Mouse (Mus musculus): Measurements from ENCODE around the gene Wdr91. TPM values are rescaled to one million over a fixed set of nuclear protein-coding genes. Genes with fewer than 3 reads are reported as not detected.

The Wdr91 gene
- polyA plus RNA-seq, 1 experiment from 2014 or later = 14.3 TPM

DNA sequence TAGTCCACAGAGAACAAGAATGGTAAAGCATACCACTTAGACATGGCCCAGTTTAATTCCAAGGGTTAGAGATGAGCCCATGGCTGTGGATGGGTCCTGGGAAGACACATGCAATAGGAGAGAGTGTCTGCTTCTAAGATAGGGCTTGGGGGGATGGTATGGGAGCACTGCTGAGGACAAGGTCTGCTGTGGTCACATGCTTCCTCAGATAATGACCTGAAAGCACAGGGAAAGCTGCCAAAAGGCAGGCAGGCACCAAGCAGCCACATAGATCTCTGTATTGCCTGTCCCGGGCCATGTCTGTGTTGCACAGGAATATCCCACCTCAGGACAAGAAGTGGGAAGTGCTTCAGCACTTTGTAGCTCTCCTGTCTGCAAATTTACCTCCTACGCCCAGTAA, 11.5 kb downstream of the Wdr91 start:
- Histone ChIP-seq H3K9me3 (no peaks in the 10 kb centered on the region), H3K27ac (replicated peaks) (no peak overlapping the region), H3K36me3 (peaks cover 42% of the 10 kb centered on the region), H3K4me2 (no peak overlapping the region), H3K9ac (no peak overlapping the region), H3K4me3 (no peak overlapping the region), H3K4me1 (replicated peaks) (0 out of 2 replicates have a peak, but pooled peaks cover 5% of the 10 kb centered on the region), H3K27me3 (no peaks in the 10 kb centered on the region)
- ATAC-seq (ENCODE audit: low FRiP score, low read depth) = no peak
- 94% methylated on average over 2 of the region's 2 CpGs for WGBS

DNA sequence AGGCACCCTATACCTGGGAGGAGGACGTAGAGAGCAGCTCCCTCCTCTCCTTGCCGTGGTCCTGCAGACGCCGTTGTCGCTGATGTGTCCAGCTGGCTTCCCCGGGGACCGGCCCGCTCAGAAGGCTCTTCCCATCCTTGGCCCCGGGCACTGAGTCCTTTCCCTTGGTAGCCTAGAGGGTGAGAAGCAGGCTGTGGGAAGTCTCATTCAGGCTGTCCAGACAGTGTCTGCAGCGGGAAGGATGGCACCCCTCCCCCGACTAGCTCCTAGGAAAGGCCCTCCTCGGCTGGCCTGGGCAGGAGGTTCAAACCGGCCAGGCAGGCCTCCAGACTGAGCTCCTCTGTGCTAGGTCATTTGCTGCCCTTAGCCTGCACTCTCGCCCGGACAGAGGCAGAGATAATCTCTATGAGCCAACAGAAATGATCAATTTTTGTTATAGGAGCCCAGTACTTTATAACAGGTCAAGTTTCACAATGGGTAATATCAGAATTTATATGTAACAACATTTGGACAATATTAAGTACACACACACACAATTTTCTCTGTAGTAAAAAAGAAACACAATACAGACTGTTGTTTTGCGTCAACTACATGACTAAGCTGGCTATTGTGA, 14.4 kb downstream of the Wdr91 start:
- no peak overlapping the region for H3K27ac ChIP-seq (replicated peaks)
- WGBS = 58% methylated on average over 16 of the region's 16 CpGs
- H3K27me3 ChIP-seq = no peaks in the 10 kb centered on the region
- no peaks in the 10 kb centered on the region for H3K4me1 ChIP-seq (replicated peaks)
- peaks cover 47% of the 10 kb centered on the region for H3K36me3 ChIP-seq
- H3K4me2 ChIP-seq = no peak overlapping the region
- ATAC-seq (ENCODE audit: low FRiP score, low read depth) = no peak
- no peak overlapping the region for H3K9ac ChIP-seq
- H3K9me3 ChIP-seq = no peaks in the 10 kb centered on the region
- H3K4me3 ChIP-seq = no peak overlapping the region

DNA sequence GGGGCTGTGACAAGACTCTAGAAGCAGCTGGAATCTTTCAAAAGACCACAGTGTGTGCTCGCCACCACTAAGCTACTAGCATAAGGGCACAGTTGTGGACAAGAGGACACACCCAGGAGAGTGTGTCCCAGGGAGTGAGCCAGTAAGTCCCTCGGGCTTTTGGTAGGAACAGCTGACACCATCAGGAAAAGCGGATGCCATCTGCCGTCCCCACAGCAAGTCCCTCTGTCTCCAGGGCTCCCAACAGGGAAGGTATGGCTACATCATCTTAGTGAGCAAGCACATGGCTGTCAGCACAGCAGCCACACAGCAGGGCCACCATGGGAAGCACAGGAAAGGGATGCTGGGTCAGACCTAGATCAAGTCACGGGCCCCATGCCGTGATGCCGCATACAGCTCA, 15.1 kb downstream of the Wdr91 start:
- Histone ChIP-seq H3K27me3 (no peaks in the 10 kb centered on the region), H3K4me2 (no peak overlapping the region), H3K4me1 (replicated peaks) (no peaks in the 10 kb centered on the region), H3K9ac (no peak overlapping the region), H3K4me3 (no peak overlapping the region), H3K36me3 (peaks cover 54% of the 10 kb centered on the region), H3K27ac (replicated peaks) (no peak overlapping the region), H3K9me3 (no peaks in the 10 kb centered on the region)
- ATAC-seq (ENCODE audit: low FRiP score, low read depth) = no peak
- 83% methylated on average over 7 of the region's 7 CpGs for whole genome bisulfite sequencing

DNA sequence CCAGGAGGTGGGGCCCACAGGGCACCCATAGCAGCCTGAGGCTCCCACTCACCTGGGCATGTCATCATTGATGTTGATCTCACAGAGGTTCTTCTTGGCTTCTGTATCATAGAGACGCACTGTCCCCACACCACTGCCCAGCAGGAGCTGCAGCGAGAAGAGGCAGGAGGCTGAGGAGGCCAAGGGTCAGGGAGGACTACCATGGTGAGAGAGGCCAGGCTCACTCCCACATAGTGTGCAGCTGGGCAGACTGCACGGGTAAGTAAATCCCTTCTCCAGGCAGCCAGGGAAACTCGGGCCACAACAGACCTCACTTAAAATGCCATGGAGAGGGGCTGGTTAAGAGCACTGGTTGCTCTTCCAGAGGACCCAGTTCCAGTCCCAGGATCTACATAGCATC, 21.5 kb downstream of the Wdr91 start:
- Histone ChIP-seq H3K4me2 (no peak overlapping the region), H3K4me3 (no peak overlapping the region), H3K4me1 (replicated peaks) (no peaks in the 10 kb centered on the region), H3K36me3 (peaks cover 50% of the 10 kb centered on the region), H3K27me3 (no peaks in the 10 kb centered on the region), H3K9me3 (no peaks in the 10 kb centered on the region), H3K27ac (replicated peaks) (no peak overlapping the region), H3K9ac (no peak overlapping the region)
- ATAC-seq (ENCODE audit: low FRiP score, low read depth) = no peak
- 48% methylated on average over 4 of the region's 4 CpGs for WGBS

DNA sequence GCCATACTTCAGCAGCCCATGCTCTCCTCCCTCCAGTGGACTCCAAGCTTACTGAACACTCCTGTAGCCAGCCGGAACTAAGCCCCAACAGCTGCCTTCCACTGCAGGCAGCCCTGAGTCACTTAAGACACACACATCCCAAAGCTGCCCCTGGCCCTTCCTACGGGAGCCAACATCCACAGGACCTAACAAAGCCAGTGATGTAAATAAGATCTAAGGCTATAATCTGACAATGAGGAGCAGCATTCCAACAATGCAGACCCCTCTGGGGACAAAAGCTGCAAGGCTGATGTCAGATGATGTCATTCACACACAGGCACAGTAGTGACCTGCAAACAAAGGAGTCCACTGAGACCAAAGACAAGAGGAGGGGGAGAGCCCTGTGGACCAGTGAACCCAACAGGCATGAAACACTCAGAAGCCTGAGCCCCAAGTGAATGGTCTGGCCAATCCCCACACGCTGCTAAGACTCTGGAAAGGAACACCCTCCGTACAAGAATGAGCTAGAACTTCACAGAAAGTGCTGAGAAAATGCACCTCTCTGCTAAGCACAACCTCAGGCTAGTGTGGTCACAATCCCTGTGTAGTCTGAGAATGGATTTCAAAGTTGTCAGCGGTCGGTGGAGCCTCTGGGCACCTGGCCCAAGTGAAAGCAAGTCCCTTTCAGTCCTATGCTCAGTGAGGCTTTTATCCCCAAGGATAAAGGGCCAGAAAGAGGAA, 23.4 kb downstream of the Wdr91 start:
- Histone ChIP-seq H3K27me3 (no peaks in the 10 kb centered on the region), H3K27ac (replicated peaks) (no peak overlapping the region)
- ATAC-seq (ENCODE audit: low FRiP score, low read depth) = 0 out of 2 replicates have a peak, but pooled peaks have one; percentile 36

DNA sequence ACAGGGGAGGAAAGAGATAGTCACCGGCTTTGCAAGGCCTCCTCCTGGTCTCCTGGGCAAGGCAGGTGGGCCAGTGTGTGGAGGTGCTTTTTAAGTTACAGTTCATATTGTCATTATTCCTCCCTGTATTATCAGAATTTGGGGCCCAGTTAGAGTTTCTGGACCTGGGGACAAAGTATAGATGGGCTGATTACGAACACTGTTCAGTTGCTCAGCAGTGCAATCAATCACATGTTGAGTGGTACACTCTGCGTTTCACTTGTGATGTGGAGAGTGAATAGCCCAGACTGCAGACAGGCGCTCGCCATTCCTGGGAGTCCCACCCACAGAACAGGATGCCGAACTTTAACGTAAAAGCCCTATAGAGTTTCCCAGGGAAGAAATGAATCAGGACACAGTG, 26.0 kb downstream of the Wdr91 start:
- H3K4me3 ChIP-seq = no peak overlapping the region
- H3K9ac ChIP-seq = no peak overlapping the region
- WGBS = 84% methylated on average over 7 of the region's 7 CpGs
- H3K9me3 ChIP-seq = no peaks in the 10 kb centered on the region
- no peak overlapping the region for H3K27ac ChIP-seq (replicated peaks)
- no peaks in the 10 kb centered on the region for H3K27me3 ChIP-seq
- no peak overlapping the region for H3K4me2 ChIP-seq
- ATAC-seq (ENCODE audit: low FRiP score, low read depth) = no peak
- H3K4me1 ChIP-seq (replicated peaks) = no peaks in the 10 kb centered on the region
- H3K36me3 ChIP-seq = peaks cover 39% of the 10 kb centered on the region

More for the DNA sequence above, 23.4 kb downstream of the Wdr91 start:
- H3K36me3 ChIP-seq = peaks cover 51% of the 10 kb centered on the region
- 24% methylated on average over 6 of the region's 6 CpGs for WGBS
- no peaks in the 10 kb centered on the region for H3K9me3 ChIP-seq
- H3K4me1 ChIP-seq (replicated peaks) = no peaks in the 10 kb centered on the region
- H3K9ac ChIP-seq = no peak overlapping the region
- no peak overlapping the region for H3K4me2 ChIP-seq
- H3K4me3 ChIP-seq = no peak overlapping the region

DNA sequence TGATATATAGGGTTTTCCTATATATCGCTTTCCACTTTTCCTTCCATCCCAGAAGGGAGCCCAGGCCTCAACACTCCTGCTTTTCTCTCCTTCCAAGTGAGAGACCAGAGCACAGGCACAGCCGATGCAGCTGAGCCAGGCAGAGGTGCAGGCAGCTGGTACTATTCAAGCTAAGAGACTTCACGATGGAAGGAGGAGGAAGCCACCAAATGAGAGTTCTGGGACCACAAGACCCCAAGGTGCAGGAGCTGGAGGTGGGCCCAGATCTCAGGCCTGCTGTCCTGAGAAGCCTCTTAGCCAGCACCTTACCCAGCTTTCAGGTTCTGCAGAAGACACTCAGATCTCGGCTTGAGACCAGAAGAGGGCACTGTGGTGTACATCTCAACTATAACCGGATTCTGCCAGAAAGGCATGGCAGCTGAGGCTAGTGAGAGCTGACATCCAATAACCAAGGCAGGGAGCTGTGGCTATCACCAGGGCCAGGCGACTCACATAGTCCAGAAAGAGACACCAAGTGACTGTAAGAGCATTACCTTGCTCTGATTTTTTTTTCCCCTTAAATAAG, 30.7 kb downstream of the Wdr91 start:
- WGBS = 58% methylated on average over 6 of the region's 6 CpGs
- Histone ChIP-seq H3K36me3 (peaks cover 21% of the 10 kb centered on the region; the same call in 1 of the 2 replicates), H3K9me3 (no peaks in the 10 kb centered on the region), H3K4me3 (no peak overlapping the region), H3K27me3 (no peaks in the 10 kb centered on the region), H3K27ac (replicated peaks) (no peak overlapping the region), H3K9ac (no peak overlapping the region), H3K4me2 (no peak overlapping the region), H3K4me1 (replicated peaks) (peaks cover 20% of the 10 kb centered on the region)
- no peak for ATAC-seq (ENCODE audit: low FRiP score, low read depth)

DNA sequence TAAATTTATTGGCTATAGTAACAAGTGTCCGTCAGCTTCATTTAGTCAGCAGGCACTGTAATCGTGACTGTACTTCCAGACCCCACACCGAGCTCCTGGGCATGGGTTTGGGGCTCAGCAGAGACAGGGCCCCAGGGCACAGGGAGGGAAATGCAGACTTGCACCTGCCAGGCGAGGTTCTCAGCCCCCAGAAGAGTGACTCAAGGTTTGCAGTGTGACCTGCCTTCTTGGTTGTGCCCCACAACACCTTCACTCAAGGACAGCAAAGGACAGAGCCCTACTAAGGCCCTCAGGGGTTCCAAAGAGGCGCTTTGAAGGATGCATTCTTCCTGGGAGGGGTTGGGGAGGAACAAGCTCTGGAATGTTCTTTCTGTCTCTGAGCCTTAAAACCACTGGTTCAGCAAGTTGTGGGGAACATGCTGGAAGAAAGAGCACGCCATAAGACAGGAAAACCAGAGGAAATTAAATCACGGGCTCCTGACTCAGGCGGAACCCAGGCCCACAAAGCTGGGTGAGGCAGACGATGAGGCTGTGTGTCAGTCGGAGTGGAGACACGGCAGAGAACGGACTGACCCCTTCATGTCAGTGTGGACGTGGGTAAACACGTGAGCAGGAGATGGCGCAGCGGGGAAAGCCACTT, 31.5 kb downstream of the Wdr91 start:
- Histone ChIP-seq H3K4me2 (no peak overlapping the region), H3K27me3 (no peaks in the 10 kb centered on the region), H3K9ac (no peak overlapping the region), H3K36me3 (peaks cover 14% of the 10 kb centered on the region; the same call in 1 of the 2 replicates), H3K27ac (replicated peaks) (no peak overlapping the region), H3K4me3 (no peak overlapping the region), H3K9me3 (no peaks in the 10 kb centered on the region), H3K4me1 (replicated peaks) (peaks cover 20% of the 10 kb centered on the region)
- 90% methylated on average over 16 of the region's 16 CpGs for WGBS
- no peak for ATAC-seq (ENCODE audit: low FRiP score, low read depth)

DNA sequence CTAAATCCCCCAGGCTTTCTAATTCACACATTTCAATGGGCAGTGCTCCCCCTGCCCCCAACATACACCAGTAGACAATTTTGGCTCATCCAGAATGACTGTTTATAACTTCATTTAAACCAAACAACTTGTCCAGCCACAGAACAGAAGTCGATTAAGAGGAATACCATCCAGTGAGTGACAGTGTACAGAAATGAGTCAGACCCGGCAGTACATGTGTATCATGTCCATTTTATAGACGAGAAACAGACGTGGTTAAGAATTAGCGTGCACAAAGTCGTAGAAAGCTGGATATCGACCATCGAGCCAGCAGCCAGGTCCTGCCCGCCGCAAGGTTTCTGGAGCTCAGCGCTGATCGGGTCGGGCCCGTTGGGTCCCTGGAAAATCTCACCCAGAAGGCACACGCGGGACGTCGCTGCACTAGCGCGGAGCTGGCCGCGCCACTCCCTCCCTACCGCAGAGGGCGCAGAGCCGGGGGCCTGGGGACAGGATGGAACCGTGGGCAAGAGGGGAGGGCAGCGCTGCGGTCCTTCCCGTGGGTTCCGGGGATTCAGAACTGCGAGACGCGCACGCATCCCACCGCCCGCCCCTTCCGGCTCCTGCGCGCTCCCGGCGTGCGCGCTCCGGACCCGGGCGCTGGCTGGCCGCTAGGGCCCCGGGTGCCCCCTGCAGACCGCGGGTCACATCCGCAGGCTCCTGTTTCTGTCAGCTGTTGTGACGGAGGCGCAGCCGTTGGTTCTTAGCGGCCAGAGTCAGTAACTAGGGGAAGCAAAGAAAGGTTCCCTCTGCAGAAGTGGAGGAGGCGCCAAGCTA, 33.0 kb downstream of the Wdr91 start, which contains the start of gene Cyren:
Gene Cyren, minus strand, starts transcription at position 552 of the 813 bp plus-strand sequence.
- Histone ChIP-seq H3K27me3 (no peaks in the 10 kb centered on the region), H3K27ac (replicated peaks) (peak within 1 kb of the TSS; percentile 90), H3K4me3 (peak within 1 kb of the TSS; percentile 60), H3K9ac (peak within 1 kb of the TSS; percentile 68), H3K36me3 (peaks cover 7% of the 10 kb centered on the region; the same call in 1 of the 2 replicates), H3K4me1 (replicated peaks) (peaks cover 20% of the 10 kb centered on the region), H3K4me2 (peak within 1 kb of the TSS; percentile 61), H3K9me3 (no peaks in the 10 kb centered on the region)
- ATAC-seq (ENCODE audit: low FRiP score, low read depth) = peak; percentile 94
- under 1% methylated on average over 53 of the region's 56 CpGs for WGBS

DNA sequence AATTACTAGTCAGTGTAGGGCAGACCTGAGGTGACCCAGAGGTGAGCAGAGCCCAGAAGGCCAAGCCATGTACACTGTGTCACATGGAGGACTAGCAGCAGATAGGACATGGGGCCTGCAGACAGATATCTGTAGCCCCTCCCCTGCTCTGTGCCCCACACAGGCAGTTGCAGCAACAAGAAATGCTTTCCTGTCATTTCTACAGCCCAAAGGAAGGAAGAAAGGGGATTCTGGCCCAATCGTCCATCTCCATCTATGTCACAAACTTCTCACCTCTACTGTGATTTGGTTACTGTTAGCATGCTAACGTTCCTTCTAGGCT, 33.9 kb downstream of the Wdr91 start:
- H3K36me3 ChIP-seq = no peaks in the 10 kb centered on the region; the same call in 1 of the 2 replicates
- H3K9ac ChIP-seq = peak overlapping the region; percentile 68; the same call in 1 of the 2 replicates
- H3K4me1 ChIP-seq (replicated peaks) = peaks cover 20% of the 10 kb centered on the region
- H3K4me2 ChIP-seq = peak overlapping the region; percentile 61
- no peaks in the 10 kb centered on the region for H3K9me3 ChIP-seq
- H3K27ac ChIP-seq (replicated peaks) = peak overlapping the region; percentile 90
- no peaks in the 10 kb centered on the region for H3K27me3 ChIP-seq
- 51% methylated on average over 2 of the region's 2 CpGs for WGBS
- H3K4me3 ChIP-seq = peak overlapping the region; percentile 60
- ATAC-seq (ENCODE audit: low FRiP score, low read depth) = no peak

DNA sequence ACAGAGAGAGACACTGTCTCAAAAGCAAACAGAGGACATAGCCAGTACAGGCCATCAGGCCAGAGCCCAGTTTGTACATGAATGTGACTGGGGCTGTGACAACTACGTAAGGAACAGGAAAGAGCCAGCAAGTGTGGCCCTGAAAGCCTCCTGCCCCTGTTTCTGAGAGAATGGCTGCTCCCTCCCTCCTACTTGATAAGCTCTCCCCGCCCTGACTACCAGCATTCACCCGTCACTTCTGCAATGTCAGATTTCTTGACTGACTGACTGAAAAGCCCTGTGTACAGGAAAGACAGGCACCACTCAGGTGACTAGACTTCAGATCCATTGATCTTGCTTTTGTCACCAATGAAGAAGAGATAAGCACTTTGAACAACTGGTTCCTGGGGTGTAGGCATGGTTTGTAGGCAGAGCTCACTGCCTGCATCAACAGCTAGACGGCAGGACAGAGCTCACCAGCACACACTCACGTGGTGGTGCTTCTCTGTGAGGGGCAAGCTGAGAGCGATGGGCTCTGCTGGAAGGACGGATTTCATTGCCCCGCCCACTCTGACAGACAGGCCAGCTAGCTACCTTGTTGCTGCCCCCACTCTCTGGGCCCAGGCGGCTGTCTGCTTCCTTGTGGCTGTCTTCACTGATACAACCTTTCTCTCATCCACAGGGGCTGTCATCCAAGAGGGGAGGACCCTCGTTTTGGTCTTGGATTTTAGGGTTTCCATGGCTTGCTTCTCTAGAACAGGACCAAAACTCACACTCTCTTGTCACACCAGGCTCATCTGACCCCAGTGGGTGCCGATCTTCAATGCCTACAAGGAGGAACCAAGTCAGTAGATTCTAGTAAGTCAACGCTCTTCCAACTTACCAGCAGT, 34.5 kb downstream of the Wdr91 start:
- Histone ChIP-seq H3K27ac (replicated peaks) (peak overlapping the region; percentile 90; the same call in 1 of the 2 replicates), H3K4me1 (replicated peaks) (peaks cover 20% of the 10 kb centered on the region), H3K9ac (no peak overlapping the region), H3K4me3 (no peak overlapping the region), H3K27me3 (no peaks in the 10 kb centered on the region), H3K4me2 (peak overlapping the region; percentile 61), H3K9me3 (no peaks in the 10 kb centered on the region), H3K36me3 (no peaks in the 10 kb centered on the region)
- ATAC-seq (ENCODE audit: low FRiP score, low read depth) = no peak
- WGBS = 64% methylated on average over 12 of the region's 12 CpGs
